Mouse (Mus musculus) forelimb bud, embryonic 11.5 days (tissue): ENCODE results near the gene 9930021J03Rik.

Experiments used
- DNase-seq: peaks from one replicate; pipeline ENCODE4 v3.0.0-alpha.2; 2012; ENCODE audit warnings: low read depth, low spot score

The 9930021J03Rik gene

GRCm38 (mm10) chr19:29696309-29696708, 109.5 kb downstream of the 9930021J03Rik start:
- DNase-seq: no peak

GRCm38 (mm10) chr19:29695071-29695470, 110.7 kb downstream of the 9930021J03Rik start:
- no peak for DNase-seq

GRCm38 (mm10) chr19:29683844-29684540, 121.8 kb downstream of the 9930021J03Rik start:
- DNase-seq: peak; percentile 87

GRCm38 (mm10) chr19:29680182-29681152, 125.3 kb downstream of the 9930021J03Rik start:
- no peak for DNase-seq

- DNase-seq: no peak
These were observed 127.5 kb downstream of the 9930021J03Rik start for GRCm38 (mm10) chr19:29678181-29678778.

- DNase-seq: no peak
These were observed 129.2 kb downstream of the 9930021J03Rik start for GRCm38 (mm10) chr19:29676479-29677193.

GRCm38 (mm10) chr19:29675562-29676078, 130.2 kb downstream of the 9930021J03Rik start:
- DNase-seq: no peak

GRCm38 (mm10) chr19:29674946-29675345, 130.8 kb downstream of the 9930021J03Rik start:
- DNase-seq: no peak

- no peak for DNase-seq
These were observed 133.1 kb downstream of the 9930021J03Rik start for GRCm38 (mm10) chr19:29672660-29673059.

GRCm38 (mm10) chr19:29671160-29671559, 134.6 kb downstream of the 9930021J03Rik start:
- DNase-seq: no peak

GRCm38 (mm10) chr19:29670247-29670646, 135.5 kb downstream of the 9930021J03Rik start:
- DNase-seq: no peak

GRCm38 (mm10) chr19:29668135-29668534, 137.7 kb downstream of the 9930021J03Rik start:
- DNase-seq: no peak

- DNase-seq: no peak
These were observed 138.7 kb downstream of the 9930021J03Rik start for GRCm38 (mm10) chr19:29666965-29667594.

GRCm38 (mm10) chr19:29666164-29666563, 139.6 kb downstream of the 9930021J03Rik start:
- DNase-seq: no peak

- DNase-seq: no peak
These were observed 140.9 kb downstream of the 9930021J03Rik start for GRCm38 (mm10) chr19:29664934-29665333.
